Mouse (Mus musculus): ENCODE data around the gene Tssk2. TPM values are rescaled to one million over a fixed set of nuclear protein-coding genes. Genes with fewer than 3 reads are reported as not detected.

Gene Tssk2
- polyA plus RNA-seq, 1 experiment: not detected

DNA sequence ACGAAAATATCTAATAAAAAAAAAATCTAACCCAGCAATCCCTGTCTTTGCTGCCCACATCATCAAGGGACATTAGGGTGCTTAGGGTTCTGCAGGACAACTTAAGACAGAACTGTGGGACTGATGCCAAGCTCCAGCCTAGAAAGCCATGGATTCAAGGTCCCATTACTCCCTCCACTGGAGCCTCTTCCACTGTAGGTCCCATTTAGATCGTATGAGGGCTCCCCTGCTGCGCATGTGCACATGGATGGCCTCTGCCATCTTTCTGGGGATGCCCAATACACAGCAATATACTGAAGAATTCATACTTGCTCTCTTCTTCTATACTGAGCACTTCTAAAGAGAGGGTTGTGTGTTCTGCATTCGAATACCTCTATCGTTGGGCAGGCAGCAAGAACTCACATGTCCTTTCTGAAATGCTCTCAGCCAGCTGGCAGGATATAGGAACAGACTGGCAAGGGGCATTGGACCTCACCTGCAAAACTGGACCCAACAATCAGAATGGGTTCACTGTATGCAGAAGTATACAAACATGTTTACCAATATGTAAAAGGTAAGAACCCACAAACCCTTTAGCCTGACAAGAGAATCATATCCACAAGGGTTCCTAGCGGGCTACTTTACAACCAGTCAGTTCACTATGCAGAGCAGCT is 8.6 kb upstream of the Tssk2 start:
- Histone ChIP-seq H3K4me3 (replicated peaks; ENCODE audit: control insufficient read depth, low read depth, low read length) (no peak overlapping the region), H3K27ac (ENCODE audit: control insufficient read depth, insufficient read depth, low read depth, low read length, poor library complexity) (no peak overlapping the region), H3K4me1 (ENCODE audit: control insufficient read depth, insufficient read depth, low read length) (peaks cover 2% of the 10 kb centered on the region; the same call in 1 of the 2 replicates)
- TF ChIP-seq CTCF (IDR thresholded peaks at IDR 0.05; ENCODE audit: control insufficient read depth, insufficient read depth, low read length): no peak
- no peak for TF ChIP-seq POLR2A (IDR thresholded peaks at IDR 0.05; ENCODE audit: borderline replicate concordance, control insufficient read depth, low read depth, low read length)
- WGBS: 80% methylated on average over 6 of the region's 6 CpGs

DNA sequence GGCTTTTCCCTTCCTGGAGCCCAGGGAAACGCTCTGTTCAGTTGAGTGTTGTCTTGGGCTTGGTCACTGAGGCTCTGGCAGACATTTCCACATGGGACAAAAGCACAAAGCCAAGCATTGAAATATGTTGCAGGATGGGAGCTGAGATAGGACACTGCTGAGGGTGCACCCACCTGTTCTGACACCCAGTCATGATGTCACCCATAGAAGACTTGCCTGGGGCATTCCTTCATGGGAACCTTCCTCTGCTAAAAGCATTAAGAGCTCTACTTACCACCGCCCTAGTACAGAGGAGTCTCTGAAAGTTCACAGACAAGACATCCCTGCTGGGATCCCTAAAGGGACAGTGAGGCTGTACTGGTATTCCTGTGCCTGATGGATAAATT is 8.1 kb upstream of the Tssk2 start:
- H3K4me3 ChIP-seq (replicated peaks; ENCODE audit: control insufficient read depth, low read depth, low read length): peak overlapping the region; percentile 25
- no peak overlapping the region for H3K27ac ChIP-seq (ENCODE audit: control insufficient read depth, insufficient read depth, low read depth, low read length, poor library complexity)
- TF ChIP-seq POLR2A (IDR thresholded peaks at IDR 0.05; ENCODE audit: borderline replicate concordance, control insufficient read depth, low read depth, low read length) (no peak), CTCF (IDR thresholded peaks at IDR 0.05; ENCODE audit: control insufficient read depth, insufficient read depth, low read length) (no peak)
- 81% methylated on average over 2 of the region's 2 CpGs for WGBS
- H3K4me1 ChIP-seq (ENCODE audit: control insufficient read depth, insufficient read depth, low read length): peaks cover 2% of the 10 kb centered on the region; the same call in 1 of the 2 replicates

DNA sequence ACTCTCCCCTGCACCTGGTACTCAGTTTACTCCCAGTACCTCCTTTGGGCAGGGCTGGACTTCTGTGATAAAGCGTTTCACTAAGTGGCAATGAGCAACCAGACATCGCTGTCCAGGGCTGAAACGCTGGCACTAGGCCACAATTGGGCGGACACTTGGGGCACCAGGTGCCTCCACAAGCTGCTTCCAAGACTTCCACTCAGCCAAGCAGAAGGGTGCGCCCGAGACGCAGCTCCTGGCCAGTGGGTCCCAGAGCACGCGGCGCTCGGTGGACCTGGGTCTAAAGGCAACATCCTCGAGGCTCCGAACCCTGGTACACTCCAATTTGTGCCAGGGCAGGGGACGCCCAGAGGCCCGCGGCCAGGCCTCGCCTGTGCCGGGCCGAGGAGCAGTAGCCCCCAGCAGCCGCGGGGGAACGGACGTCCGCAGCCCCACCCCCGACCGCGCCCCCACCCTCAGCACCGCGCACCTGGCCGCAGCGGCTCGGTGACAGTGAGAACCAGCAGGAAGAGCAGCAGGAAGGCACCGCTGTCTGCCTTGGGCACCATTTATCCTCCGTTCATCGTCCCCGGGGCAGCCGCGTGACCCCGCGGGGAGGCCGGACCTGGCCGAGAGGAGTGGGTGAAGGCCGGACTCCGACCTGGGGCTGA is 7.4 kb upstream of the Tssk2 start:
- Histone ChIP-seq H3K4me3 (replicated peaks; ENCODE audit: control insufficient read depth, low read depth, low read length) (peak overlapping the region; percentile 94), H3K4me1 (ENCODE audit: control insufficient read depth, insufficient read depth, low read length) (peaks cover 2% of the 10 kb centered on the region; the same call in 1 of the 2 replicates), H3K27ac (ENCODE audit: control insufficient read depth, insufficient read depth, low read depth, low read length, poor library complexity) (peak overlapping the region; percentile 92)
- under 1% methylated on average over 44 of the region's 44 CpGs for WGBS
- TF ChIP-seq CTCF (IDR thresholded peaks at IDR 0.05; ENCODE audit: control insufficient read depth, insufficient read depth, low read length) (no peak), POLR2A (IDR thresholded peaks at IDR 0.05; ENCODE audit: borderline replicate concordance, control insufficient read depth, low read depth, low read length) (no peak)

- TF ChIP-seq POLR2A (IDR thresholded peaks at IDR 0.05; ENCODE audit: borderline replicate concordance, control insufficient read depth, low read depth, low read length): peak; percentile 86
- TF ChIP-seq CTCF (IDR thresholded peaks at IDR 0.05; ENCODE audit: control insufficient read depth, insufficient read depth, low read length): no peak
- Histone ChIP-seq H3K4me1 (ENCODE audit: control insufficient read depth, insufficient read depth, low read length) (peaks cover 2% of the 10 kb centered on the region; the same call in 1 of the 2 replicates), H3K27ac (ENCODE audit: control insufficient read depth, insufficient read depth, low read depth, low read length, poor library complexity) (peak within 1 kb of the TSS; percentile 92), H3K4me3 (replicated peaks; ENCODE audit: control insufficient read depth, low read depth, low read length) (peak within 1 kb of the TSS; percentile 94)
- WGBS: under 1% methylated on average over 38 of the region's 38 CpGs
These were observed 6.9 kb upstream of the Tssk2 start, which contains the start of gene Gm20518 for GRCm38 (mm10) chr16:17891567-17891959. Gm20518 (minus strand) TSS chr16:17891671.

DNA sequence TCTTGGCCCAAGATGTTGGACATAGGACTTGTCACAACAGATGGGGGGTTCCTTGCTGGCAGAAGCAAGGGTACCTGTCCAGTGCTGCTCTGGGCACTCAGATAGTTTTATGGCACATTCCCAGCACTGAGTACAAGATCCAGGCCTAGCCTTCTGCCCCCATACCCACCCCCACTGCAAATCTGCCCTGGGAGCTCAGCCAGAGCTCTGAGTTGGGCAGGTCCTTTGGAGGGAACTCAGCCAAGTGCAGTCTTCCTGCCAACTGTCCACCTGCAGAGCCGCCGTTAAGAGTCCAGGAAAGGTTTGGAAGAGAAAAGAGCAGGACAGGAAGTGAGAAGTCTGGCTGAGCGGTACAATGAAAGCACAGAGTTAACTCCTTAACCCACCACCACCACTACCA is 5.8 kb upstream of the Tssk2 start:
- TF ChIP-seq CTCF (IDR thresholded peaks at IDR 0.05; ENCODE audit: control insufficient read depth, insufficient read depth, low read length) (no peak), POLR2A (IDR thresholded peaks at IDR 0.05; ENCODE audit: borderline replicate concordance, control insufficient read depth, low read depth, low read length) (no peak)
- Histone ChIP-seq H3K27ac (ENCODE audit: control insufficient read depth, insufficient read depth, low read depth, low read length, poor library complexity) (no peak overlapping the region), H3K4me3 (replicated peaks; ENCODE audit: control insufficient read depth, low read depth, low read length) (no peak overlapping the region), H3K4me1 (ENCODE audit: control insufficient read depth, insufficient read depth, low read length) (peaks cover 2% of the 10 kb centered on the region; the same call in 1 of the 2 replicates)
- WGBS: 27% methylated on average over 3 of the region's 3 CpGs

DNA sequence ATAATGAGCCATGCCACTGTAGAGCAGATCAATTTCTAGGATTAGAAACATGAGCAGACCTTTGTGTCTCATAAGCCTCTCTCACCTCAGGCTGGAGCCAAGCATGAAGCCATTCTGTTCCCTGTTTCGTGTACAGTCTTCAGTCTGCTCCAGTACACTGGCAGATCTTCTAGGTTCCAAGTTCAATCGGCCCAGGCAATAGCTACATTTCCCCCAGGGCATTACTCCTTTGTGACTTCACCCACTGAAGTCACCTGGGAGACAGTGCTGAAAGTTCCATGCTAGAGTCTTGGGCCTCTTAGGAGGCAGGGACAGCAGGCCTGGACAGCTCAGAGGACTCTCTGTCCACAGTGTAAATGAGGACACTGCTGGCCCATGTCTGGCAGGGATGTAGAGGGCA is 4.5 kb upstream of the Tssk2 start, which contains the start of gene Tssk1:
Gene Tssk1 (plus strand): TSS at position 301 of the 400 bp plus-strand sequence.
- H3K4me1 ChIP-seq (ENCODE audit: control insufficient read depth, insufficient read depth, low read length): peaks cover 2% of the 10 kb centered on the region; the same call in 1 of the 2 replicates
- TF ChIP-seq POLR2A (IDR thresholded peaks at IDR 0.05; ENCODE audit: borderline replicate concordance, control insufficient read depth, low read depth, low read length): no peak
- TF ChIP-seq CTCF (IDR thresholded peaks at IDR 0.05; ENCODE audit: control insufficient read depth, insufficient read depth, low read length): no peak
- 79% methylated on average over 2 of the region's 2 CpGs for WGBS
- no peak within 1 kb of the TSS for H3K27ac ChIP-seq (ENCODE audit: control insufficient read depth, insufficient read depth, low read depth, low read length, poor library complexity)
- no peak within 1 kb of the TSS for H3K4me3 ChIP-seq (replicated peaks; ENCODE audit: control insufficient read depth, low read depth, low read length)

DNA sequence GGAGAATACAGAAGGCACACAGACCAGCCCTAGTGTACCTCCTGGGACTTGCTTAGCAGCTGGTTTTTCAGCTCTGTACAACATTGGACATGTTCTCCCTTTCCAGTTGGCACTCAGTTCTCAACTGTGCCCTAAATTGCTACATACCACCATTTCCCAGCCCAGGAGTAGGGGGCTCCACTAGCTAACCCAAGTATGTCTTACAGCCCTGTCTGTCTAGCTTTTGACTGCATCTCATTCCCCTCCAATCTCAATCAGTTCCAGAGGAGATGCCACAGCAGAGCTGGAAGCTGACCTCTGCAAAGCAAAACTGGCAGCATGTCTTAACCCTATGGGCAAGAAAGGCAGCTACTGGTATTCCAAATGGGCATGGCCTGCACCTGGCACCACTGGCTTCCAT is 2.3 kb upstream of the Tssk2 start:
- Histone ChIP-seq H3K27ac (ENCODE audit: control insufficient read depth, insufficient read depth, low read depth, low read length, poor library complexity) (no peak overlapping the region), H3K4me1 (ENCODE audit: control insufficient read depth, insufficient read depth, low read length) (no peaks in the 10 kb centered on the region), H3K4me3 (replicated peaks; ENCODE audit: control insufficient read depth, low read depth, low read length) (no peak overlapping the region)
- TF ChIP-seq POLR2A (IDR thresholded peaks at IDR 0.05; ENCODE audit: borderline replicate concordance, control insufficient read depth, low read depth, low read length) (no peak), CTCF (IDR thresholded peaks at IDR 0.05; ENCODE audit: control insufficient read depth, insufficient read depth, low read length) (no peak)

DNA sequence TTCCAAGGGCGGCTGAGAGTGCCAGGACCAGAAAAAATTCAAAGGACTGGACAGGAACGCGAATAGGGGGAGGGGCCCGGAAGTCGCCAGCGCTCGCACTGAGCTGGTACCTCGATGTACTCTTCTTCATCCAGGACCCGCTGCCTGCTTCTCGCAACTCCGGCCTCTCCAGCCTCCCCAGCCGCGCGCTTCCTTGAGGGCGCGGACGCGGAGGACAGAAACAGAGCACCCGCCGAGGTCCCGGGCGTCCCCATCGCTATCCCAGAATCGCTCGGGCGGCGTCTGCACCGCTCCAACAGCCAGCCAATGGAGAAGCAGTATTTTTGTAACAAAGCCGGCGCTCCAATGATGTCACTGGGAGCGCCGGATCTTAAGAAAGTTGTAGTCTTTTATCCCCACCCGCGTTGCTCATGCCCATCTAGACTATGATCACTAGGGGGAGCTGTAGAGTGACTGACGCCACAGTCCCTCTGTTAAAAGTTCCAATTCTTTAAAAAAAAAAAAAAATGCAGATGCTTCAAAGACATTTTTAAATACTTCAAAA is 12.7 kb downstream of the Tssk2 start, which contains the start of gene Ess2:
Gene Ess2 (minus strand): TSS at position 297 of the 544 bp plus-strand sequence.
- Histone ChIP-seq H3K27ac (ENCODE audit: control insufficient read depth, insufficient read depth, low read depth, low read length, poor library complexity) (peak within 1 kb of the TSS; percentile 71; the same call in 1 of the 2 replicates), H3K4me3 (replicated peaks; ENCODE audit: control insufficient read depth, low read depth, low read length) (peak within 1 kb of the TSS; percentile 89), H3K4me1 (ENCODE audit: control insufficient read depth, insufficient read depth, low read length) (peaks cover 4% of the 10 kb centered on the region; the same call in 1 of the 2 replicates)
- under 1% methylated on average over 35 of the region's 35 CpGs for WGBS
- TF ChIP-seq CTCF (IDR thresholded peaks at IDR 0.05; ENCODE audit: control insufficient read depth, insufficient read depth, low read length) (peak; percentile 71), POLR2A (IDR thresholded peaks at IDR 0.05; ENCODE audit: borderline replicate concordance, control insufficient read depth, low read depth, low read length) (peak; percentile 69; the same call in 1 of the 2 replicates)

Measured in bone marrow, adult 2 months (tissue).